Mouse (Mus musculus) lung, postnatal 0 days (tissue): ENCODE measurements at regions not wholly inside any gene's neighbourhood (a gene's known extent, or its start where the extent isn't known, plus 50 kb on each side); places are given as distances from the start of the nearest gene placed in this dataset.
A peak's percentile ranks its signal among the peaks of the same experiment; 100 is the strongest.

Experiments used
- CTCF ChIP-seq: IDR thresholded peaks from 2 replicates; pipeline ENCODE4 v1.5.1; 2016; ENCODE audit warnings: antibody characterized with exemption, mild to moderate bottlenecking
- EP300 ChIP-seq: IDR thresholded peaks from 2 replicates; pipeline ENCODE4 v1.6.1; 2016; ENCODE audit warnings: antibody characterized with exemption, mild to moderate bottlenecking, control low read depth

GRCm38 (mm10) chr7:64047831-64048230 is 105.8 kb upstream of the Trpm1 start:
- TF ChIP-seq EP300: peak; percentile 99
- no peak for TF ChIP-seq CTCF
